Mouse (Mus musculus): Measurements from ENCODE around the gene Cipc. TPM values are rescaled to one million over a fixed set of nuclear protein-coding genes. Genes with fewer than 3 reads are reported as not detected.

Cipc gene
- polyA plus RNA-seq, 1 experiment from 2014 or later = 46.1 TPM

DNA sequence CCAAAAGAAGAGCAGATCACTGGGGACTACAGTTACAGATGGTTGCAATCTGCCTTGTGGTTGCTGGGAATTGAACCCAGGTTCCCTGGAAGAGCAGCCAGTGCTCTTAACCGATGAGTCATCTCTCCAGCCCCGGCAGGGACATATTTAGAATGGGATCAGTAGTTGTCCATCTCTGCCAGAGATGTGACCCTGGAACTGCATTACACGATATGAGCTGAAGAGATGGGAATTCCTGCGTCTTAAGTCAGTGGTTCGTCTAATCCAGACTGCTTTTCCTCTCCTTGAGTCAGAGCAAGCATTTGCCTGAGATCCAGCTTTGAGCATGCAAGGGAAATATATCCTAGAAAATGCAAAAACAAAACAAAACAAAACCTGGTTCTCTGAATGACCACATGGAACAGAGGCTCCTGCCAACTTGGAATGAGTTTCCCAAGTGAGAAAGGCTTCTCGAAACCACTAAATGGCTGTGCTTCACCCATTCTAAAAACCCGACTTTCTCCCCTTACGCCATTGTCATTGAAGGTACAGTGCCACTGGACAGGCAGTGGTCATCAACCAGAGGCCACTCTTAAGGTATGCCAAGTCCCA lies 11.1 kb upstream of the Cipc start:
- Histone ChIP-seq H3K36me3 (no peaks in the 10 kb centered on the region), H3K4me2 (no peak overlapping the region), H3K27ac (replicated peaks) (no peak overlapping the region), H3K9ac (no peak overlapping the region), H3K4me1 (replicated peaks) (peaks cover 11% of the 10 kb centered on the region), H3K27me3 (no peaks in the 10 kb centered on the region), H3K9me3 (no peaks in the 10 kb centered on the region), H3K4me3 (no peak overlapping the region)
- ATAC-seq (ENCODE audit: low FRiP score, low read depth) = no peak
- WGBS = 87% methylated on average over 8 of the region's 8 CpGs

DNA sequence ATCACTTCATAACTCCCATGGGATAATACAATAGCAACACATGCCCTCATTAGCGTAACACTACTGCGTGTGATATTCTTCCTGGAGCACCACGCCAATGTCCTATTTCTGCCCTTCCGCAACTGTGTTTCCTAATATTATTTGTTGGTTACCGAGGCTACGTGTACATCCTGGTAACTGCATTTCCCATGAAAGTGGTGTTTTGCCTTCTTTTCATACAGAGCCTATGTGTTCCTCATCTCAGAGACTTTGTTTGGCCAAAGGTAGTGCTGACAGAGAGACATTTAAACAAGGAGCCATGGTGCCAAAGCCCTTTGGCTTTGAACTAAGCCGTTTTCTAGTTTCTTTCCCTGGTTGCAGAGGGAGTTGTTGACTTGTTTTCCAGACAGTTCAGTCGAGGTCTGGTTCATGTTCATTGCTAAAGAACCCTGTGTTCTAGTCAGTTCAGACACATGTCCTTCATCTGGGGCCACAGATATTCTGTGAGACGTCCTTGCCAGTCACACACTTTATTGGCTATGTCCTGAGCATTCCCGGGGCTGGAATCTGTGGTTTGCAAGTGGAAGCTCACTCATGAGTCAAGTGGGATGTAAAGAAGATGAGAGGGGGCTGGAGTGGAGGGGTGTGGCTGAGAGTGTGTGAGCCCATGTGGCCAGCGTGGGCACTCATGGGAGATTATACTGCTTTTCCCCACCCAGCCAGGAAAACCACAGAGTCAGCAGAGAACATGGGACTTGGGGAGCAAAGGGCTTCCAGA lies 10.1 kb upstream of the Cipc start:
- Histone ChIP-seq H3K27ac (replicated peaks) (no peak overlapping the region), H3K4me2 (no peak overlapping the region), H3K9me3 (no peaks in the 10 kb centered on the region), H3K9ac (no peak overlapping the region), H3K4me3 (no peak overlapping the region), H3K36me3 (no peaks in the 10 kb centered on the region), H3K27me3 (no peaks in the 10 kb centered on the region), H3K4me1 (replicated peaks) (peaks cover 20% of the 10 kb centered on the region)
- ATAC-seq (ENCODE audit: low FRiP score, low read depth) = no peak
- WGBS = 86% methylated on average over 11 of the region's 11 CpGs

DNA sequence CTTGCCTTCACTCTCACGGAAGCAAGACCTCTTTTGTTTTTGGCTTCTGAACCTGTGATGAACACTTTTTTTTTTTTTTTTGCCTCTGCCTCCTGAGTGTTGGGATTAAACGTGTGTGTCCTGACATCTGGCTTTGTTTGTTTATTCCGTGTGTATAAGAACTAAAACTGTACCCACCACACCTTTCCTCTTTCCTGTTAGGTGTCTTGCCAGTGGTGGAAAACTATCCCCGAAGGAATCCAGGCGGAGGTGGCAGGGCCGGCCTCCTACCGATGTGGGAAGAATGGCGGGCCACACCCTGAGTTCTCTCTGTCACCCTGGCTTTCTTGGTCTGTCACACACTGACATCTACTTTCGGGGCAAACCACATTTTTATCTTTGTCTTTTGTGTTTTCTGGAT lies 8.3 kb upstream of the Cipc start:
- WGBS = 69% methylated on average over 9 of the region's 9 CpGs
- Histone ChIP-seq H3K4me3 (no peak overlapping the region), H3K4me1 (replicated peaks) (peaks cover 28% of the 10 kb centered on the region), H3K9ac (no peak overlapping the region), H3K36me3 (no peaks in the 10 kb centered on the region), H3K9me3 (no peaks in the 10 kb centered on the region), H3K27me3 (no peaks in the 10 kb centered on the region), H3K4me2 (no peak overlapping the region), H3K27ac (replicated peaks) (no peak overlapping the region)
- no peak for ATAC-seq (ENCODE audit: low FRiP score, low read depth)

DNA sequence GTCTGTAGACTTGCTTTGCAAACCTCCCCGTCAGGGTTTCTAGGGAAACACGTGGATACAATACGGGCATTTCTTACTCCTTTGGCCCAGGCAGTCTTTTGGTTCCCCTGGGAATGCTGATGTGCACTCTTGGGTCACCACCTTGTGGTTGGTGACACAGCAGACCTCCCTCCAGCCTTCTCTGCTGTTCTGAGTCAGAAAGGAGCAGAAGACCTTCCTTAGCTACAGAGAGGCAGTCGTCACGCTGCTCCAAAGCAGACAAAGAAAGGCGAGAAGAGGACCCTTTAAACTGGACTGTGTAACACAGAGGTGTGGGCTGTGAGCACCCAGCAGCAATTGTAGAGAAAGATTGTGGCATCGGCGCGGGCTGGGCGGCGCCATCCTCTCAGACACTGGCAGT lies 5.7 kb upstream of the Cipc start:
- WGBS = 11% methylated on average over 11 of the region's 11 CpGs
- peaks cover 42% of the 10 kb centered on the region for H3K4me1 ChIP-seq (replicated peaks)
- peak overlapping the region; percentile 26; the same call in 1 of the 2 replicates for H3K9ac ChIP-seq
- peak; percentile 57 for ATAC-seq (ENCODE audit: low FRiP score, low read depth)
- H3K27ac ChIP-seq (replicated peaks) = peak overlapping the region; percentile 95
- no peaks in the 10 kb centered on the region for H3K9me3 ChIP-seq
- H3K4me2 ChIP-seq = peak overlapping the region; percentile 25; the same call in 1 of the 2 replicates
- H3K4me3 ChIP-seq = no peak overlapping the region
- H3K27me3 ChIP-seq = no peaks in the 10 kb centered on the region
- no peaks in the 10 kb centered on the region for H3K36me3 ChIP-seq

DNA sequence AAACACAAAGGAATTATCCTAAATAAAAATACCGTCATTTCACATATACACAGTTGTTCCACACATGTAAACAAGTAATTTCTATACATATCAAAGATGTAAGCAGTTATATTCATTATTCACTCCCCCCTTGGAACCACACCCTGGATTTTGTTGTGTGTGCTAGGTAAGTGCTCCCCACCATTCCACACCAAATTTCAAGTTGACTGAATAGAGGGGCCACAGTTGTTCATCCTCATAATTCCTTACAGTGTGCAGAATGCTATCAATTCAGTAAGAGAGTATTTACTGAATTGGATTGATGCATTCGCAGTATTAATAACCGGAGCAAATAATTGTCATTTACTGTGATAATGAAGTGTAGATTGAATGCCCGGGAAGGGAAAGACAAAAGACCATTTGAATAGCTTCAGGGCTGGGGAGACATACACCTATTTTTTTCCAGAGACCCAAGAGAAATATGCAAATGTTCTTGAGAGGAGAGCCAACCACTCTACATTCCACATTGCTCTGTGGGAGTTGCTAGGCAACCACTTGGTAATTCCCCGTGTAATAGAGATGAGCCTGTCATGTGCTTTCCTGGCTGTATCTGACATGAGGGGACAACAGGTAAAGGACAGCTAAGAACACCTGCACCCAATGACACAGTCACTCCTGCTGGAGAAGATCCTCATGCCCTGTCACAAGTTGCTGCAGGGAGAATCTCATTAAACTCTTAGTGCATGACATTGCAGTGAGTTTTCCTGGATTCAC lies 4.9 kb upstream of the Cipc start:
- 13% methylated on average over 5 of the region's 5 CpGs for WGBS
- Histone ChIP-seq H3K4me1 (replicated peaks) (peaks cover 44% of the 10 kb centered on the region), H3K9ac (no peak overlapping the region), H3K4me3 (no peak overlapping the region), H3K27me3 (no peaks in the 10 kb centered on the region), H3K9me3 (no peaks in the 10 kb centered on the region), H3K36me3 (no peaks in the 10 kb centered on the region), H3K27ac (replicated peaks) (peak overlapping the region; percentile 95), H3K4me2 (peak overlapping the region; percentile 18)
- peak; percentile 71 for ATAC-seq (ENCODE audit: low FRiP score, low read depth)

DNA sequence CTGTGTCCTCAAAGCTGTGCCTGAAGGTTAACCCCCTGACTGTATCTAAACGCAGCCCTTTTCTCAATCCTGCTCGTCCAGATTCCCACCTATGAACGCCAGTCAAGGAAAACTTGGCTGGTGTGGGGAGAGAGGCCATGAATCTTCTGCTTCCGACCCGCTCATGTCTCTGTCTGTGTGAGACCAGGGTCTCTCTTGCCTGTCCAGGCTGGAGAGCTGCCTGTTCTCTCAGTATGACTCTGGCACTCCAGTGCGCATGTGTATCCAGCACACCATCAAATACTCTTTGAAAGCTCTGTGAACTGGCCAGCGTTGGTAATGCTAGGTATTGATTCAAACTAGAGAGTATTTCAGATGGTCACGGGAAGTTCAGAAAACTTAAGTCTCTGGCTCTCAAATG lies 3.4 kb upstream of the Cipc start:
- Histone ChIP-seq H3K4me1 (replicated peaks) (peaks cover 54% of the 10 kb centered on the region), H3K36me3 (no peaks in the 10 kb centered on the region), H3K27ac (replicated peaks) (peak overlapping the region; percentile 95), H3K4me2 (no peak overlapping the region), H3K9me3 (no peaks in the 10 kb centered on the region), H3K9ac (no peak overlapping the region), H3K4me3 (no peak overlapping the region), H3K27me3 (no peaks in the 10 kb centered on the region)
- ATAC-seq (ENCODE audit: low FRiP score, low read depth) = no peak
- WGBS = 92% methylated on average over 8 of the region's 8 CpGs

DNA sequence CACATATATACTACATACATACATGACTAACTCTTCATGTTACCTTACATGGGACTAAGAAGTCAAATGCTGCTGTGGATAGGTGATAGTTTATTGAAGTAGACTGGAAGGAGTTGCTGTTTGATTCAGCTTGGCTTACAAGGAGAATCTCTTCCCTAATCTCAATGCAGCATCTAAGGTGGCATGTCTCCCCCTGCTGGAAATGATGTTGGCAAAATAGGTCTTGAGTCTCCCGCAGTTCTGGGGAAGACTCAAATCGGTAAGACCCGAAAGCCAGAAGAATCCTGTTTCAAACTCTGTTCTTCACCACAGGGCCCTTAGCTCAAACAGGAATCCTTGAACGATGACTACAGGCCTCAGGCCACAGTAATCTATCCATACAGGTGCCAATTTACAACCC lies 1.7 kb upstream of the Cipc start:
- WGBS = 1% methylated on average over 4 of the region's 4 CpGs
- no peak overlapping the region for H3K4me2 ChIP-seq
- H3K4me3 ChIP-seq = no peak overlapping the region
- H3K27ac ChIP-seq (replicated peaks) = peak overlapping the region; percentile 73
- no peak for ATAC-seq (ENCODE audit: low FRiP score, low read depth)
- H3K27me3 ChIP-seq = no peaks in the 10 kb centered on the region
- no peaks in the 10 kb centered on the region for H3K36me3 ChIP-seq
- H3K4me1 ChIP-seq (replicated peaks) = peaks cover 69% of the 10 kb centered on the region
- H3K9me3 ChIP-seq = no peaks in the 10 kb centered on the region
- H3K9ac ChIP-seq = no peak overlapping the region; the same call in 1 of the 2 replicates

DNA sequence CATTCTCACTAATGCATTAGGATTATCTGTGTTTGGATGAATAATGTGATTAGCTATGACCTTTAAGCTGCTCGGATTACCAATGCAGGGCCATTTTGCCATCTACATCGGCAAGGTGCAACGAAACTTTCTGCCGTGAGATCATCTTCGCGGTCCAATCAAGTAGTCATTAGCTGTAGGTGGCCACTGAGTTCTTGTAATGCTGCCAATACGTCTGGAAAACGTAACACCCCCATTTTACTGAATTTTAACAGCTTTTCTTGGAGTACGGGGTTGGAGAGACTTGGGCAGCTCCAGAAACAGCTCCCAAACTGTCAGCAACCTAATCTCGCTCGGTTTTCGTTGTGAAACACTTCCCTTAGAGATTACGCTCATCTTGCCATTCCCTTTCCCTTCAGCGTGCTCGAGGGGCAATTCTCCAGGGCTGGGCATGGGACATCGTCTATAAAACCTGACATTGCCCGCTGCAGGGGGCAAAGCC lies 502 bp upstream of the Cipc start:
- no peaks in the 10 kb centered on the region for H3K9me3 ChIP-seq
- H3K27me3 ChIP-seq = no peaks in the 10 kb centered on the region
- H3K4me2 ChIP-seq = peak overlapping the region; percentile 96
- WGBS = under 1% methylated on average over 17 of the region's 17 CpGs
- H3K4me1 ChIP-seq (replicated peaks) = peaks cover 64% of the 10 kb centered on the region
- no peak for ATAC-seq (ENCODE audit: low FRiP score, low read depth)
- H3K27ac ChIP-seq (replicated peaks) = peak overlapping the region; percentile 99
- H3K36me3 ChIP-seq = no peaks in the 10 kb centered on the region
- peak overlapping the region; percentile 88 for H3K9ac ChIP-seq
- H3K4me3 ChIP-seq = peak overlapping the region; percentile 63

DNA sequence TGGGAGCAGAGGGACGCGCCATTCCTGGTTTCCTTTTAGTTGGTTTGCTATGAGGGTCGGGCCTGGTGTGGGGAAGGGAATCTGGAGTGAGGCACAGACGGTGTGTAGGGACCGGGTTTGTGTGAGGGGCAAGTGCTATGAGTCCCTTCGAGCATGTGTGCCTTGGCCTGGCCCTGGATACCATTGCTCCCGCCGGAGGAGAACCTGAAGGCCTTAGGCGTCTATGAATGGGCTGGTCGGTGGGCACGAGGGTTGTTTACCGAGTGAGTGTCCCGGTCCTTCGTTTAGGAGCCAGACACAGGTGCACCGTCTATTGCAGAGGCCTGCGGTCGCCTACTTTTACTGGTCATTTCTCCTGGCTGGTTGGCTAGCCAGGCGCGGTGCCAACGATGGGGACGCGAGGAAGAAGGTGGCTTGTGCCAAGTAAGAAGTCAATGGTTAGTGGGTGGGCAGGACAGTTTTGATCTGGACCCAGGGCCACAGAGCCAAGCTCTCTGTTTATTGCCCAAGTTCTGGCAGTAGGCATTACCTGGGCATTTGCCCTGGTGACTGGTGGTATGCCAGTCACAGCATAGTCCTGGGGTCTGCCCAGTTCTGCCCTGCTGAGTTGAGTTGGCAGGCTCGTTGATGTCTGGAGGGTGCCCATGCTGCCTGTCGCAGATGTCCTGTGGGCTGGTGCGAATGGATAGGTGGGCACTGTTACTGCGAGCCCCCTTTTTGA lies 998 bp downstream of the Cipc start:
- no peaks in the 10 kb centered on the region for H3K9me3 ChIP-seq
- peak overlapping the region; percentile 96 for H3K4me2 ChIP-seq
- peaks cover 56% of the 10 kb centered on the region for H3K4me1 ChIP-seq (replicated peaks)
- no peaks in the 10 kb centered on the region for H3K27me3 ChIP-seq
- peak; percentile 28 for ATAC-seq (ENCODE audit: low FRiP score, low read depth)
- H3K9ac ChIP-seq = peak overlapping the region; percentile 92
- 12% methylated on average over 26 of the region's 26 CpGs for WGBS
- peaks cover under 1% of the 10 kb centered on the region; the same call in 1 of the 2 replicates for H3K36me3 ChIP-seq
- H3K4me3 ChIP-seq = peak overlapping the region; percentile 63
- peak overlapping the region; percentile 99 for H3K27ac ChIP-seq (replicated peaks)

DNA sequence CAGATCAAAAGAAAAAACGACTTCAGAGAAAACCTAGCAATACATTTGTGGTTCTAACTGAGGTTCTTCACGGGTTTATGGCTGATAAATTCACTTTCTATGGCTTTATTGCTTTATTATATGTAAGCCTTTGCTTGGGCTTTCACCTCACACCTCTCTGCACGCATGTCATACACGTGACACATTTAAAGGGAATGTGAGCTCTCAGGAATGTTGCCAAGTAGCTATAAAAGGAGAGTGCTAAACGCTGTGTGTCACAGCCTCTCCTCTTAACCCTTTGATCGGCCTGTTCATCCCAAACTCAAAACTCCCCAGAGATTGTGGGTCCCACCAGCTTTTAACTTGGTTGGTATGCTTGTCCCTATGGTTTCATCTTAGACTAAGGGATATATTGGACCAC lies 1.8 kb downstream of the Cipc start:
- WGBS = 60% methylated on average over 6 of the region's 6 CpGs
- Histone ChIP-seq H3K36me3 (peaks cover 6% of the 10 kb centered on the region; the same call in 1 of the 2 replicates), H3K9me3 (no peaks in the 10 kb centered on the region), H3K27me3 (no peaks in the 10 kb centered on the region), H3K27ac (replicated peaks) (peak overlapping the region; percentile 99), H3K4me1 (replicated peaks) (peaks cover 54% of the 10 kb centered on the region), H3K4me2 (peak overlapping the region; percentile 96), H3K9ac (peak overlapping the region; percentile 92), H3K4me3 (peak overlapping the region; percentile 63)
- no peak for ATAC-seq (ENCODE audit: low FRiP score, low read depth)

DNA sequence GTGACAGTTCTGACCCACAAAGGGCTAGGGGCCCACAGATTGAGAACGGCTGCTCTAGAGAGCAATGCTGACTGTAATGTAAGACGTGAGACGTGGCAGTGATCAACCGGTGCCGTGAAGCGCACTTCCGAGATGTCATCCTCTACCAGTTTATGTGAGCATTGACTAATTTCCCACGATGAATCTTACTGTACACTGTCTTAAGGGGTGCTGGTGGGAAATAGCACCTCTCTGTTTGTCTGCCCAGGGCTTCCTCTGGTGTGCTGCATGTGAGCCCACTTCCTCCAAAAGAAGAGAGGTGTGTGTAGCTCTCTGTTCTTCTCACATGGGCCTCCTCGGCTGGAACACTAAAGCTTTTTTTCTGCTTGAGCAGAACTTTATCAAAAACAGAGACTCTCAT lies 2.7 kb downstream of the Cipc start:
- no peak overlapping the region for H3K27ac ChIP-seq (replicated peaks)
- H3K36me3 ChIP-seq = peaks cover 11% of the 10 kb centered on the region
- H3K4me3 ChIP-seq = no peak overlapping the region
- no peaks in the 10 kb centered on the region for H3K9me3 ChIP-seq
- ATAC-seq (ENCODE audit: low FRiP score, low read depth) = no peak
- peaks cover 54% of the 10 kb centered on the region for H3K4me1 ChIP-seq (replicated peaks)
- H3K4me2 ChIP-seq = no peak overlapping the region
- no peaks in the 10 kb centered on the region for H3K27me3 ChIP-seq
- no peak overlapping the region for H3K9ac ChIP-seq
- WGBS = 86% methylated on average over 9 of the region's 9 CpGs
